Mouse (Mus musculus) small intestine, adult 2 months (tissue): ENCODE measurements around the gene Resp18. TPM values are rescaled to one million over a fixed set of nuclear protein-coding genes. Genes with fewer than 3 reads are reported as not detected.

Experiments used
- H3K27ac ChIP-seq: fragments of 200-500 bp; 2 replicates; pipeline ENCODE4 v1.5.1; 2012; ENCODE audit warnings: low read depth, low read length, control low read depth, inconsistent platforms; ENCODE audit not compliant: insufficient read depth
- H3K27me3 ChIP-seq: fragments of 200-500 bp; 2 replicates; pipeline ENCODE4 v1.6.1; 2012; ENCODE audit warnings: mild to moderate bottlenecking, moderate library complexity, low read length, inconsistent platforms; ENCODE audit not compliant: control insufficient read depth, insufficient read depth
- H3K36me3 ChIP-seq: fragments of 200-500 bp; 2 replicates; pipeline ENCODE4 v1.6.1; 2012; ENCODE audit warnings: mild to moderate bottlenecking, low read length, control low read depth, inconsistent platforms; ENCODE audit not compliant: control insufficient read depth, insufficient read depth
- H3K4me1 ChIP-seq: fragments of 200-500 bp; 2 replicates; pipeline ENCODE4 v1.6.1; 2012; ENCODE audit warnings: low read length, inconsistent platforms, mixed read lengths; ENCODE audit not compliant: control insufficient read depth, insufficient read depth, insufficient read length
- H3K4me3 ChIP-seq: fragments of 200-500 bp; 2 replicates; pipeline ENCODE4 v1.5.1; 2012; ENCODE audit warnings: low read depth, mild to moderate bottlenecking, control low read depth, inconsistent platforms, low read length, moderate library complexity
- CTCF ChIP-seq: fragments of 200-500 bp; IDR thresholded peaks from 2 replicates; pipeline ENCODE4 v1.5.1; 2012; ENCODE audit warnings: low read depth, mild to moderate bottlenecking, control low read depth, inconsistent platforms, low read length, moderate library complexity, mixed read lengths; ENCODE audit not compliant: insufficient replicate concordance, insufficient read length; ENCODE audit errors: extremely low read depth
- POLR2A ChIP-seq: fragments of 200-500 bp; IDR thresholded peaks from 2 replicates; pipeline ENCODE4 v1.6.1; 2012; ENCODE audit warnings: low read depth, mild to moderate bottlenecking, control low read depth, inconsistent platforms, low read length, moderate library complexity
- WGBS: fragments of 180-500 bp; shearing (Covaris S2); methylation state at CpG from one replicate; pipeline ENCODE4 v1.1.7; 2018; 5-methylcytosine and 5-hydroxymethylcytosine counted together
- polyA plus RNA-seq: library from polyadenylated mRNA; depleted of rRNA; stranded (reverse); fragments of >200 nt; gene quantifications from 2 replicates; pipeline ENCODE4 v1.2.3, GENCODE M21; 2012; rRNA removed

The Resp18 gene
- polyA plus RNA-seq, 1 experiment = 6.2 TPM

GRCm38 (mm10) chr1:75226138-75226537 lies 52.1 kb downstream of the Resp18 start:
- WGBS = 55% methylated on average over 2 of the region's 2 CpGs
- no peaks in the 10 kb centered on the region for H3K4me1 ChIP-seq
- TF ChIP-seq CTCF (no peak), POLR2A (no peak)
- no peaks in the 10 kb centered on the region for H3K27me3 ChIP-seq
- no peak overlapping the region for H3K4me3 ChIP-seq
- no peaks in the 10 kb centered on the region for H3K36me3 ChIP-seq
- H3K27ac ChIP-seq = no peak overlapping the region

- H3K27me3 ChIP-seq = no peaks in the 10 kb centered on the region
- 49% methylated on average over 3 of the region's 3 CpGs for WGBS
- H3K36me3 ChIP-seq = no peaks in the 10 kb centered on the region
- H3K27ac ChIP-seq = no peak overlapping the region
- H3K4me1 ChIP-seq = no peaks in the 10 kb centered on the region
- H3K4me3 ChIP-seq = no peak overlapping the region
- TF ChIP-seq CTCF (no peak), POLR2A (no peak)
Measured at GRCm38 (mm10) chr1:75225473-75225872, 52.7 kb downstream of the Resp18 start.

- Histone ChIP-seq H3K4me3 (no peak overlapping the region), H3K27ac (no peak overlapping the region), H3K27me3 (no peaks in the 10 kb centered on the region), H3K4me1 (peaks cover 5% of the 10 kb centered on the region), H3K36me3 (no peaks in the 10 kb centered on the region)
- WGBS = 56% methylated on average over 6 of the region's 6 CpGs
- TF ChIP-seq CTCF (no peak), POLR2A (no peak)
Measured at GRCm38 (mm10) chr1:75223532-75223931, 54.7 kb downstream of the Resp18 start.

DNA sequence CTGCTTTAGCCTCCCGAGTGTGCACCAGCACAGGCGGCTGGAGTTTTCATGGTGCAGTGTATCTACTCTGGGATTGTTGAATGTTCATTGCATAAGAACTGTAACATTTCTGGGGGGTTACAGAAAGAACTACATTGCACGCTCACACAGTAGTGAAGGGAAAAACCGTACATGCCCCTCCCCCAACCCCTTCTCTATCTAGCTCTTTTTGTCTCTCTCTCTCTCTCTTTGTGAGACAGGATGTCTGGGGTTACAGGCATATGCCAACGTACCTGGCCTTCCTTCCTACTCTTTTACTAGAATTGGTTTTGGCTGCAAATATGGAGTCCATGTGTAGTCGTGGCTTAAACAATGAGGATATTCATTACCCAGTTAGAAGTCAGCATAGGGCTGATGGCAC lies 55.3 kb downstream of the Resp18 start:
- Histone ChIP-seq H3K4me3 (no peak overlapping the region), H3K4me1 (peaks cover 5% of the 10 kb centered on the region), H3K27me3 (no peaks in the 10 kb centered on the region), H3K36me3 (no peaks in the 10 kb centered on the region), H3K27ac (no peak overlapping the region)
- 81% methylated on average over 6 of the region's 6 CpGs for WGBS
- no peak for TF ChIP-seq POLR2A
- no peak for TF ChIP-seq CTCF

Other genes starting within 250 kb of the Resp18 start
- 0.86 and 2.0 TPM in 2 replicates for gene Nhej1, start 153.2 kb downstream of the Resp18 start, polyA plus RNA-seq
- 1.2 TPM in 2 replicates for gene Slc23a3, start 144.5 kb downstream of the Resp18 start, polyA plus RNA-seq
- gene Cnppd1, start 135.7 kb downstream of the Resp18 start, polyA plus RNA-seq = 31.5 and 90.4 TPM in 2 replicates
- gene Retreg2, start 135.6 kb downstream of the Resp18 start, polyA plus RNA-seq = 47.4 and 113 TPM in 2 replicates
- gene Zfand2b, start 109.8 kb downstream of the Resp18 start, polyA plus RNA-seq = 45.0 and 106 TPM in 2 replicates
- 15.0 and 22.1 TPM in 2 replicates for gene Abcb6, start 98.0 kb downstream of the Resp18 start, polyA plus RNA-seq
- 5.5 and 16.2 TPM in 2 replicates for gene Ankzf1, start 86.3 kb downstream of the Resp18 start, polyA plus RNA-seq
- 48.3 and 148 TPM in 2 replicates for gene Atg9a, start 86.2 kb downstream of the Resp18 start, polyA plus RNA-seq
- 0.74 and 1.1 TPM in 2 replicates for gene Glb1l, start 67.6 kb downstream of the Resp18 start, polyA plus RNA-seq
- gene Stk16, start 67.6 kb downstream of the Resp18 start, polyA plus RNA-seq = 147 and 193 TPM in 2 replicates
- 107 and 188 TPM in 2 replicates for gene Tuba4a, start 58.5 kb downstream of the Resp18 start, polyA plus RNA-seq
- not detected in 2 replicates for gene A630095N17Rik, start 46.3 kb downstream of the Resp18 start, polyA plus RNA-seq
- 13.3 and 21.3 TPM in 2 replicates for gene Dnajb2, start 42.0 kb downstream of the Resp18 start, polyA plus RNA-seq
- 2.8 and 6.2 TPM in 2 replicates for gene Ptprn, start 13.9 kb downstream of the Resp18 start, polyA plus RNA-seq
- 157 and 865 TPM in 2 replicates for gene Dnpep, start 39.6 kb upstream of the Resp18 start, polyA plus RNA-seq
- gene Des, start 81.9 kb upstream of the Resp18 start, polyA plus RNA-seq = 152 and 216 TPM in 2 replicates
- gene Speg, start 96.9 kb upstream of the Resp18 start, polyA plus RNA-seq = 21.5 and 23.2 TPM in 2 replicates
- 121 and 187 TPM in 2 replicates for gene Gmppa, start 157.5 kb upstream of the Resp18 start, polyA plus RNA-seq
- gene Asic4, start 172.0 kb upstream of the Resp18 start, polyA plus RNA-seq = 0.05 TPM in 1 of 2 replicates, not detected in the other
- gene Chpf, start 200.9 kb upstream of the Resp18 start, polyA plus RNA-seq = 29.8 and 40.2 TPM in 2 replicates
- 2.7 and 3.6 TPM in 2 replicates for gene Tmem198, start 201.1 kb upstream of the Resp18 start, polyA plus RNA-seq
- 4.3 and 6.3 TPM in 2 replicates for gene Obsl1, start 228.0 kb upstream of the Resp18 start, polyA plus RNA-seq
- 4.2 and 6.5 TPM in 2 replicates for gene Inha, start 228.7 kb upstream of the Resp18 start, polyA plus RNA-seq
- 13.1 and 20.5 TPM in 2 replicates for gene Stk11ip, start 243.1 kb upstream of the Resp18 start, polyA plus RNA-seq